Mouse (Mus musculus) T-cell, adult 66 days (primary cell): ENCODE data around the gene Gm6502. TPM values are rescaled to one million over a fixed set of nuclear protein-coding genes. Genes with fewer than 3 reads are reported as not detected.

Source experiments
- total RNA-seq, 2 experiments: library from RNA; stranded (reverse); gene quantifications; 3 replicates in 1 of 2; 4 replicates in 1 of 2; pipeline ENCODE4 v1.2.4; 2023

Gm6502 gene
- total RNA-seq: not detected

DNA sequence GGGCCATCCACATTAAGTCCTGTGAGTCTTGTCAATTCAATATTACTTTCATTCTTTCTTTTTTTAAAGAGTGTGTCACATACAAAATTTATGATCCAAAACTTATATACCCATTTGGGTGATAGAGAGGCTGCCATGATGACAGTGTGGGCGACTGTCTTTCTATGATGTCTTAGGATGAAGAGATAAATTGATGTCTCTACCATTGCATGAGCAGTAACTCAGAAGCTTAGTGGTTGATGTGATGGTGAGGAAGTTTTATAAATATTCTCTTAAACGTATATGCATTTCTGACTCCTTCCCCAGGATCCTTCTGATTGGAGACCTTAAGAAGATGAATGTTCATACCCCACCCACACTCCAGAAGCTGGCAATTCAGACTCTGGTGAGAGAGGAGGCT is at the start of gene Gm6502:
Gene Gm6502, plus strand, starts transcription at position 301 of the 400 bp plus-strand sequence.

DNA sequence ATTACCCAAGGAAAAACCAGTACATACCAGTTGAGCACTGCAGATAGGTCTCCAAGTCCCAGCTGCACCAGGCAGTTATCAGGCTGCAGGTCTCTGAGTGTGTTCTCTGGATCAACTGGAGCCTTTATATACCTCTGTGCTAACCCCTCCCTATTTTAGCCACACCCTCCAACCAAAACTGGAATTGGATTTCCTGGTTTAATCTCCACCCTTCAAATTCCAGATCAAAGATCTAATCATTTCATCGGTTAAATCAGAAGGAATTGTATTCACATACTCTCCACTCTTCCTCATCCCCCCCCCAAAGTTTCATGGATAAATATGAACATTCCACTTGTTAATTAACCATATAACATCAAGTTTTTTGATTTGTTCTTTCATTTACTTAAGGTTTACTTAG is 7.5 kb upstream of the Gm6502 start, which contains the start of gene A430089I19Rik:
Gene A430089I19Rik, minus strand, starts transcription at position 101 of the 400 bp plus-strand sequence.

DNA sequence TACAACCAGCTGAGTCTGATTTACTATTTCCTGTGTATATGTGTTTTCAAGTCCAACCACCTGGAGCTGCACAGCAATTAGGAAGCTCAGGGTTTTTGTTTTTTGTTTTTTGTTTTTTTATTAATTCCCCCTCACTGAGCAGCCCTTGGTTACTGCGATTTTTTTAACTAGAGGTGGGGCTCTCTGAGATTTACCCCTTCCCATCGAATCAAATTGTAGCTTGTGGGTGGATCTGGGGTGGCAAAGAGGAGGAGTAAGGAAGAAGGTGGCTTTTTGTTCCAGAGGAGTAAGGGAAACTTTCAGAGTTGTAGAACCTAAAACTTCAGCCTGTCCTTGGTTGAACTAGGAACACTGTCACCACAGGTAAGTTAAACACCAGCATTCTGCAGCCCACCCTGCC is 25.2 kb downstream of the Gm6502 start, which contains the start of gene AA792892:
Gene AA792892, plus strand, starts transcription at position 301 of the 400 bp plus-strand sequence.

Other genes with a start within 250 kb of the Gm6502 start
- not detected for gene BC061212, start 243.9 kb upstream of the Gm6502 start, total RNA-seq
- not detected for gene Gm6351, start 238.1 kb upstream of the Gm6502 start, total RNA-seq
- gene Gm3106, start 96.4 kb upstream of the Gm6502 start, total RNA-seq: not detected
- not detected for gene A430089I19Rik, start 7.6 kb upstream of the Gm6502 start, total RNA-seq
- gene AA792892, start 25.3 kb downstream of the Gm6502 start, total RNA-seq: not detected
- gene Gm7682, start 131.3 kb downstream of the Gm6502 start, total RNA-seq: not detected
- gene Gm3139, start 211.9 kb downstream of the Gm6502 start, total RNA-seq: not detected